Mouse (Mus musculus): ENCODE measurements around the gene Hoxd10. TPM values are rescaled to one million over a fixed set of nuclear protein-coding genes. Genes with fewer than 3 reads are reported as not detected.

The Hoxd10 gene
- total RNA-seq, 2 experiments from 2014 or later, result not detected

- intact Hi-C loops (cut with DNase I), result no loop called here
- no peak for DNase-seq
Measured at GRCm38 (mm10) chr2:74739869-74740268, 48.1 kb downstream of the Hoxd10 start.

- intact Hi-C loops (cut with DNase I), result no loop called here
- DNase-seq, result no peak
Measured at GRCm38 (mm10) chr2:74740311-74741091, 48.8 kb downstream of the Hoxd10 start.

- no peak for DNase-seq
- intact Hi-C loops (cut with DNase I), result no loop called here
Measured at GRCm38 (mm10) chr2:74741252-74741978, 49.7 kb downstream of the Hoxd10 start.

GRCm38 (mm10) chr2:74741979-74742277, 50.2 kb downstream of the Hoxd10 start:
- intact Hi-C loops (cut with DNase I), result no loop called here
- DNase-seq, result no peak

Small RNA genes within 50 kb of the gene (microRNA-seq; reads per million reads assigned to microRNA genes)
- gene Gm44463, result not detected
- 64.7 reads per million, percentile 47 among the genes with 10 or more reads in this experiment for gene Mir10b

Other genes starting within 250 kb of the Hoxd10 start
- gene Lnpk, start 112.5 kb upstream of the Hoxd10 start, total RNA-seq (2021), result 10 to 100 TPM; 57.6 to 61.4 TPM
- not detected for gene Evx2, start 32.4 kb upstream of the Hoxd10 start, total RNA-seq (2021)
- not detected for gene Hoxd13, start 23.6 kb upstream of the Hoxd10 start, total RNA-seq (2021)
- gene Hoxd12, start 16.9 kb upstream of the Hoxd10 start, total RNA-seq (2021), result not detected
- not detected for gene Hoxd11, start 12.4 kb upstream of the Hoxd10 start, total RNA-seq (2021)
- not detected for gene Hoxd9, start 5.8 kb downstream of the Hoxd10 start, total RNA-seq (2021)
- gene Hoxd8, start 12.7 kb downstream of the Hoxd10 start, total RNA-seq (2021), result under 1 TPM; 0.22 to 0.76 TPM
- gene Hoxd3, start 20.0 kb downstream of the Hoxd10 start, total RNA-seq (2021), result not detected
- not detected for gene Hoxd4, start 20.0 kb downstream of the Hoxd10 start, total RNA-seq (2021)
- not detected for gene Gm28230, start 34.8 kb downstream of the Hoxd10 start, total RNA-seq (2021)
- not detected for gene Hoxd1, start 71.1 kb downstream of the Hoxd10 start, total RNA-seq (2021)
- gene Mtx2, start 133.9 kb downstream of the Hoxd10 start, total RNA-seq (2021), result 10 to 100 TPM; 67.5 to 68.4 TPM